Mouse (Mus musculus): ENCODE data around the gene Cmtm7.
"Not testable (repeated sequence)": the region's sequence is repeated elsewhere in the genome, so short reads cannot be mapped to it uniquely, and the experiment has no call there.

The Cmtm7 gene

DNA sequence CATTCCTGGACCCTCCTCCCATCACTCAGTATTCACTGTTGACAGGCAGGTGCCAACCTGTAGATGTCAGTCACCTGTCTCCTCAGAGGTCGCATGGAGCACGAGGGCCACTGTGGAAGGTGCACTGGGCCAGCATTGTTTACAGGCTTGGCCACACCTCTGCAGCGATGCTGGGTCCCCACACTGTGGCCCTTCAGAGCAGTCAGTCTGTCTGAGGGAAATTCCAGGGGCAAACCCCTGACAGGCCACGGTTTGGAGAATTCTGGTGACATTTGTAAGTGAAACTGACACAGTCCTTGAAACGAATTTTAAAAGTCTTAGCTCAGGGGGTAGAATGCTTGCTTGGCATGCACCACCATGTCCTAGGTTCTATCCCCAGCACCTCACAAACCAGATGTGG lies 21.3 kb downstream of the Cmtm7 start:
- no peak for DNase-seq

DNA sequence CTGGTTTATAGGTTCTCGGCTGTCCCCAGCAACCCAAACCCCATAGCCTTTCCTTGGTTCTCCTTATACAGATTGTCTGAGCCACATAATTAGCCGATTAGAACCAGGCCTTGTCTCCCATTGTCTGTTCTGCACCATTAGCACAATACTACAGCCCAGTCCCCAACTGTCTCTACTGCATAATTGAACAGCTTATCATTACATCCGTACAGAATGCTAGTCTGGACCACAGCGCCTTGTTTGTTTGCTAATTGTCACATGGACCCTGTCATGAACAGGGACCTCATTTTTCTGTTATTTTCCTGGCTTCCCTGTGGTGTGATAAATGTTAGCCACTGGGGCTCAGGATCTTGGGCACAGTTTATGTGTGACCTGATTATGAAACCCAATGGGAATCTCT lies 21.8 kb downstream of the Cmtm7 start:
- DNase-seq = no peak

DNA sequence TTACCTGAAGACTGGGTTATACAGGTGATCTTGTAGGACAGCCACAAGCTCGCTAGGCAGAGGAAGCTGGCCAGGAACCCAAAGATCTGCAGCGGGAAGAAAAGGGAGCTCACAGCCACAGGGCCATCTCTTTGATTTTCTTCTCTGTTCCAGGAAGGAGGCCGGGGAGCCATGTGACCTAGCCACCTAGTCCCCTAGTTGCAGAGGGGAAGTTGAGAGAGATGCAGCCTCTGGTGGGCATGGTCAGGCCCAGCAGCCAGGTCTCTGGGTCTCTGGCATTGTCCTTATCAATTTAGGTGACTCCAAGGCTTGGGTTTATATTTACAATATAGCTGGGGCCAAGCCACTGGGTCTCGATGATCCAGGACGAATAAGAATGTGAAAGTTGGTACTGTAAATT lies 22.9 kb downstream of the Cmtm7 start:
- DNase-seq = no peak

DNA sequence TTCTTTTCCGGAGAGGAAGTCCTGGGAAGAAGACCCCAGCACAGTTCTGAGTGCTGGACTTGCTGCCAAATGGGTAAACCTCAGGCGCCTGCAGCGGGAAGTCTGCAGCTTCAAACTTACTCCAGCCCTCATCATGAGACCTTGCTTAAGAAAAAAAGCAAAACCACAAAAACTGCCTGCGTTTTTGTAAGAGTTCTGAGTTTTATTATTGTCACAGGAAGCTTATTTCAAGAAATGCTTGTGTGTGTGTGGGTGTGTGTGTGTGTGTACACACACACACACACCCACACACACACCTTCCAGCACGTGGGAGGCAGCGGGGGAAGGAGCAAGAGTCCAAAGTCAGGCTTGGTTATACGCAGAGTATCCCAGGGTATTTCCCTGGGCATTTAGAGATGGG lies 23.4 kb downstream of the Cmtm7 start:
- no peak for DNase-seq

DNA sequence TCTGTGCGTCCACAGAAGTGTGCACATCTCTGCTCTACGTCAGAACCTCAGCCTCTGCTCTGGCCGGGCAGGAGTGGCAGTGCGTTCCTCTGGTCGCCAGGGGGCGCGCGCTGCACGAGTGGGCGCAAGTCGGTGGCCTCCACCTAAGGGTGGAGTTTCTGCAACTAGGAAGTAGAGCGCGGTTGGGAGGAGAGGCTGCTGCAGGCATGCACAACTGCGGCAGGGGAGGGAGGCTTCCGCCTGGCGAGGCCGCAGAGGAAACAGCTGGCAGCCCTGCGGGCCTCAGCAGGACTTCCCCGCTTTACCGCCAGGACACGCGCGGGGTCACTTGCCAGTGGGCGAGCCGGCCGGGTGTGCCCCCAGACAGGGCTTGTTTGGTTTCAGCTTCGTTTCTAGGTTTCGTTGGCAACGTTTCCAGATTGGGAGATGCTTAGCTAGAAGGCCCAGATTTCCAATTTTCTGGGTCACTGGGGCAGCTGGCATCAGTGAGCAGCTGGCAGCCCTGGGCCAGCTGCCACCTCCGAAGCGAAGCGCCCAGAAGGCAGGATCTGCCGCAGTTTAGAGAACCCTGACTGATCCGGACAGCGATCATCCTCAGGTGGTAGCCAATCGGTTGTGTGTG lies 28.7 kb downstream of the Cmtm7 start:
- DNase-seq = peak; percentile 94 to 96

DNA sequence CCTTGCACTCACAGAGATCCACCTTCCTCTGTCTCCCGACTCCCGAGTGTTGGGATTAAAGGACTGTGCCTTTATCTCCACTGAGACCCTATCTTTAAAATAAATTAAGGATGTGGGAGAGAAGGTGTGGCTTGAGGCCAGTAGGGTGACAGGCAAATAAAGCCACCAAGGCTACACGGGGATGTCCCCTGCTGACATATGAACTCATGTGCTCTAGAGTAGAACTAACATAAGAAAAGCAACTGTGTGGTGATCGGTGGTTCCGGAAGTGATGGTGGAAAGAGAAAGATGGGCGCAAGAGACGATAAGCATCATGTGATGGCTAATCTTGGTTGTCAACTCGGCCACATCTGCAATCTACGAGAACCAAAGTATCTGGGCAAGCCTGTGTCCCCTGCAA lies 29.3 kb downstream of the Cmtm7 start:
- DNase-seq = no peak

DNA sequence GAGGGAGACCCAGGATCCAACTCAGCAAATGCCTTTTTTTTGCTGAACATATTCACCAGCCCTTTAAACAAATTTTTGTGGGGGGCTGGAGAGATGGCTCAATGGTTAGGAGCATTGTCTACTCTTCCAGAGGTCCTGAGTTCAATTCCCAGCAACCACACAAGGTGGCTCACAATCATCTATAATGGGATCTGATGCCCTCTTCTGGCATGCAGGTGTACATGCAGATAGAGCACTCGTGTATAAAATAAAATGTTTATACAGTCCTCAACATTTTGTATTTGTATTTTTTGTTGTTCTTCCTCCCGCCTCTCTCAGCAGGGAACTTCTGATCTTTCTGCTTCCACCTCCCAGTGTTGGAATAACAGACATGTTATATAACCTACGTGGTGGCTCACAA lies 30.1 kb downstream of the Cmtm7 start:
- DNase-seq = no peak

DNA sequence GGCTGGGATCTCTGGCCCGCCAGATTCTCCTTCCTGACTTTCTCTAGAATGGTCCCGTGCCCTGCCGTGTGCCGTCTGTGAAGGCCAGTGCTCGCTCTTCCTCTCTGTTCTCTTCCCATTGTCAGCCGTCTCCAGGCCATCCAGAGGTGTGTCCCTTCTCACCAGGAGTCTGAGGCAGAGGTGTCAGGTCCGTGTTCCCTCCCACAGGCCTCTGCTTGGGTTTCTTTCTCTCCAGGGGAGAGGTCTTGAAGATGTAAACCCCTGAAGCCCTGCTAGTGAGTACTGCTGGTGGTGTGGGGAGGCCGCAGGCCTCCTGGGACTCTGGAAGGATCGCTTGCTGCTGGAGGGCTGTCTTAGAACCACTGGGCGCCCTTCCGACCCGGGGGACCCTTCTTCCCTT lies 34.2 kb downstream of the Cmtm7 start:
- no peak for DNase-seq

DNA sequence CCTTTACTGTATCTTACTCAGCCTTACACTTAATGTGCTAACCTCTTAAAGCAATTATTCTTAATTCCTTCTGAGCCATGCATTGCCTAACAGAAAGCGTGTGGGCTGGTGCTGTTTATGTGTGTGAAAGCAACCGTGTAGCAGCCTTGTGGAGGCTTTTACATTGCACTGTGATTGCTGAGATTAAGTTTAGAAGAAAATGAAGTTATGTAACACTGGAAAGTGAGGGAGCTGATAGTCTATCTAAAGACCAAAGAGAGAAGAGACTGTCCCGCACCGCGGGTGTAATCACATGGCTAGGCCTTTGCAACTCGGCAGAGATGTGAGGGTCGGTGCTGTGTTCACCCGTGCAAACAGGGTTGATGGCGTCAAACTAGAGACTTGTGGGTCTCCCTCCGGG lies 34.6 kb downstream of the Cmtm7 start:
- no peak for DNase-seq

DNA sequence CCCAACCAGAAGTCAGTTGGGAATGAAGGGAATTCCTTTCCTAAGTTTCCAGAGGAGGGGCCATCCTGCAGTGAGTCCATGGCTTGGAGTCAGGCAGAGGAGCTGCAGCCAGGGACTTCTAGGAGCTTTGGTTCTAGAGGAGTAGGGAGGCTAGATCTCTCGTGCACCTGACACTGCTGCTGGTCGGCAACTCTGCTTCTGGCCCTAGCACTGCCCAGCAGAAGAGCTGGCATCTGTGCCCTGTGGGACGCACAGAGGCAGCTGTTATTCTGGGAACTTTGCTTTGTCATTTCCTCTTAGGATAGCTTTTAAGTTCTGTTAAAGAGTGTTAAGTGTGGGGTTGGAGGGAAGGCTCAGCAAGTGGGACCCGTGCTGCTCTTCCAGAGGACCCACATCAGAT lies 36.0 kb downstream of the Cmtm7 start:
- no peak for DNase-seq

DNA sequence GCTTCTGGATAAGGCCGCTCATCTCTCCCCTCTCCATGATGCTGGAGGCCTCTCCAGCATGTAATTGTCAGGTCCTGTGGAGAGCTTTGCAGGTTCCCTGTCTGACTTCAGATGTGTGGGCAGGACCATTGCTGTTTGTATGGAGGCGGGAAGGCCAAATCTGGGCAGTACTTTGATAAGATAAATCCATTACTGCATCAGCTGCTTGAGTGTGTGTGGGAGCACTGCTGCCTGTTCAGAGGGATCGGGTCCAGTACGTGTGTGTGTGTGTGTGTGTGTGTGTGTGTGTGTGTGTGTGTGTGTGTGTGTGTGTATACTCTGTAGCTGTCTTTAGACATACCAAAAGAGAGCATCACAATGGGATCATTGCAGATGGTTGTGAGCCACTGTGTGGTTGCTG lies 36.5 kb downstream of the Cmtm7 start:
- DNase-seq = no peak

DNA sequence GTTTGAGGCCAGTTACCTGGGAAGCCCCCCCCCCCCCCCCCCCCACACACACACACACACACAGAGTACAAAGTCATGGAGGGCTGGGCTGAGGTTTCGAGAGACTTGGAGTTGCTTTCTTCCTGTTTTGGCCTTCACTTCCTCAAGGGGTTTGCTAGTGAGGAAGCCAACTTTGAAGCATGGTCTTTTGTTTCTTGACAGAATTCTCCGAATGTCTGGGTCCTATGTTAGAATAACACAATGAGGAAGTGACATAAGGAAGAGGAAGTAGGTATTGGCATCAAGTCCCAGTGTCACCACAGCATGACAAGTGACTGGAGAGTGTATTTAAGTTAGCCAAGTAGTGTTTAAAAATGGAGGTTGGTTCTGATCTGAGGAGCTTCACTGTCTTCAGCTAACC lies 38.9 kb downstream of the Cmtm7 start:
- no peak for DNase-seq

DNA sequence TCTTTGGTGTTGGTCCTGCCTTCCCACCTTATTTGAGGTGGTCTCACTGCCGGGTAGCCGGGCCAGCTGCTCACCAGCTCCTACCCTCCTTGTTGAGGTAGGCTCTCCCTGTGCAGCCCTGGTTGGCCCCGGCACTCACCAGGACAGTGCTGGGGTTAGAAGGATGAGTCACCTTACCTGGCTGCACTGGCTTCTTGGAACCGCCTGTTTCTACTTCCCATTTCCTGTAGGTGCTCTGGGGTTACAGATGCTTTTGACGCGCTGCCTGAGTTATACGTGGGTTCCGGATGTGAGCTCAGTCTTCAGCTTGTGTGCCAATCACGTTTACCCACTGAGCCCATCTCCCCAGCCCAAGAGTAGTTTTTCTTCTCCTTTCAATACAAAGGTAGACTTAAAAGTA lies 41.3 kb downstream of the Cmtm7 start:
- DNase-seq = no peak

DNA sequence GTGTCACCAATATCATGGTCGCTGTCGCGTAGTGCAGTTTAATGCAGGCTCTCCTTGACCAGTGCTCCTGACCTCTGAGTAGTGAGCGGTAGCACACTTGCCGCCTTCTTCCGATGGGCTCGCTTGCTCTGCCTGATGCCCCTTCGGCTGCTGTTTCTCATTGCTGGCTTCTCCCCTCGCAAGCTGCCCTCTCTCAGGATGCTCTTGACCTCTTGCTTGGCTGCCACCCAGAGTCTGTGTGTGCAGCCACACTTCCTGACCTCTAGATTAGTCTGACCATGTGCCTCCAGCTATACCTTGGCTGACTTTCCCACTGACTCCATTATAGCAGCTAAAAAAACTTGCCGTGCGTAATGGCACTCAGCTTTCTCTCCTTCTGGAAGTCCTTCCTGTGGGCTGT lies 45.2 kb downstream of the Cmtm7 start:
- DNase-seq = no peak

DNA sequence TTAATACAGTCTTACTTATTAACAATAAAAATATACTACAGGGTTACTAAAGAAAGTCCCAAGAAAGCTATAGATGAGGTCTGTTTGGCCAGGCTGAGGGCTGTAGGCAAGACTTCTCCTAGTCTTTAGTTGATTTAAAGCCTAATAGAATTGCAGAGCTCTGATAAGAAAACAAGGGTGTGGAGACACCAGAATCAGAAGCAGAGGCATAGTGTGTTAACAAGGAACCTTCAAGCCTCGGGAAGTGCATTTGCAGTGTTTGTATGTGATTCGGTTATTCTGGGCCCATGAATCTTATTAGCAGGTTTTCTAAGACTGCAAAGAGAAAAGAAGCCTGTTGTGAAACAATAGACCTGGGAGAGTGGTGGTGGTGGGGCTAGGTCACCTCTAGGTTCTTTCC lies 48.4 kb downstream of the Cmtm7 start:
- no peak for DNase-seq

DNA sequence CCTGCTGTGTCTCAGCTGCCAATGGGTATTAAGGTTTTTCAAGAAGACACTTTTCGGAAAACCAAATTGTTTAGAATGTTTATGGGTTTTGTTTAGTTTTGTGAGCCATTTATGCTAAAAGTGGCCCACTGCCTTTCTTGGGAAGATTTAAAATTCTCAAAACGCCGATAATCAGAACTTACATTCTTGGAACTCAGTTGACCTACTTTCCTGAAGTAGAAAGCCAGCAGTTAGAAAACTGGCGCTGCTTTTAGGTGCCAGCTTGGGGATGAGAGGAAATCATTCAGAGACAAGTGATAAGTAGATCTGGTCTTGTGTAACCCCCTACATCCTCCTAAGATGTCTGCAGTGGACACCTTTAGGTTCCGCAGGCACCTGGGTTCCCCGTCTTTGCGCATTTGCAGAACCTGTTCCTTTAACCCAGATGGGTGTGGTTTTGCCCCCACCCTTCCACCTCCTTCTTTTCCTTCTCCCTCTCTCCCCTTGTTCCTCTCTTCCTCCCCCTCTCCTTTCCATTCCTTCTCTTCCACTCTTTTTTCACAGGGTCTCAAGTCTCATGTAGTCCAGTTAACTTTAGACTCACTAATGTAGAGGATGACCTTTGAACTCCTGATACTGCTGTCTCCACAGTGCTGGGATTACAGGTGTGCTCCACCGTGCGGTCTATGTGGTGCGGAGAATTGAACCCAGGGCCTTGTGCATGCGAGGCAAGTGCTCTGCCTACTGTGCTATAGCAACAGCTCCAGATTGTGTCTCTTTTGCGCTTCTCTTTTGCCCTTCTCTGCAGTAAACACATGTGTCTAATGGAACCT lies 49.6 kb downstream of the Cmtm7 start:
- DNase-seq = no peak

DNA sequence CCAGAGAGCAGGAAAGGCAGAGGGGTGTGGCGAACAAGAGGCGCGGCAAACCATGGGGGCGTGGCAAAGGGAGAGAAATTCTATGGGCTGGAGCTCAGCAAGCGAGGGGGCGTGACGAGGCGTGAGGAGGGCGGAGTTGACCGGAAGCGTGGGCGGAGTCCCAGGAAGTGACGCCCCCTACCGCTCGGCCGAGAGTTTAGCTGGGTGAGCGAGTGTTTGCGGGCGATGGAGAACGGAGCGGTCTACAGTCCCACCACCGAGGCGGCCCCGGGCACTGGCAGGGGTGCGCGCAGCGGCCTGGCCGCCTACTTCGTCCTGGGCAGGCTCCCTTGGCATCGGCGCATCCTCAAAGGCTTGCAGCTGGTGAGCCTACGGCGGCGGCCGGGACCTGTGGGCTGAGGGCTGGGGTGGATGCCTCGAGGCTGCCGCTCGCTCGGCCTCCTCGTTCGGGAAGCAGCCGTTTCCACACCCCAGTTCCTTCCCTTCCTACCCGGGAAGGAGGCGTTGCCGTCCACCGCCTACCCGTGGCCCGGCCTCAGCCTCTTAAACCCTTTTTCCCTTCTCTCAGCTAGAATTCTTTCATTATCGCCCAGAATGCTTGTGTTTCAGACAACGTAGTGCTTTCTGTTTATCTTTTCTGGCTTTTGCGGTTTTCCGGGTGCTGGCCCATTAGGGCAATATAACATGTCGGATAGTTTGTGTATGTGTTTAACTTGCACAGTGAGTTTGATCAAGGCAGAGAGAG lies 50.5 kb downstream of the Cmtm7 start, which contains the start of gene Cmtm6:
Gene Cmtm6, plus strand, starts transcription at position 106 of the 745 bp plus-strand sequence.
- peak; percentile 93 to 97 for DNase-seq

DNA sequence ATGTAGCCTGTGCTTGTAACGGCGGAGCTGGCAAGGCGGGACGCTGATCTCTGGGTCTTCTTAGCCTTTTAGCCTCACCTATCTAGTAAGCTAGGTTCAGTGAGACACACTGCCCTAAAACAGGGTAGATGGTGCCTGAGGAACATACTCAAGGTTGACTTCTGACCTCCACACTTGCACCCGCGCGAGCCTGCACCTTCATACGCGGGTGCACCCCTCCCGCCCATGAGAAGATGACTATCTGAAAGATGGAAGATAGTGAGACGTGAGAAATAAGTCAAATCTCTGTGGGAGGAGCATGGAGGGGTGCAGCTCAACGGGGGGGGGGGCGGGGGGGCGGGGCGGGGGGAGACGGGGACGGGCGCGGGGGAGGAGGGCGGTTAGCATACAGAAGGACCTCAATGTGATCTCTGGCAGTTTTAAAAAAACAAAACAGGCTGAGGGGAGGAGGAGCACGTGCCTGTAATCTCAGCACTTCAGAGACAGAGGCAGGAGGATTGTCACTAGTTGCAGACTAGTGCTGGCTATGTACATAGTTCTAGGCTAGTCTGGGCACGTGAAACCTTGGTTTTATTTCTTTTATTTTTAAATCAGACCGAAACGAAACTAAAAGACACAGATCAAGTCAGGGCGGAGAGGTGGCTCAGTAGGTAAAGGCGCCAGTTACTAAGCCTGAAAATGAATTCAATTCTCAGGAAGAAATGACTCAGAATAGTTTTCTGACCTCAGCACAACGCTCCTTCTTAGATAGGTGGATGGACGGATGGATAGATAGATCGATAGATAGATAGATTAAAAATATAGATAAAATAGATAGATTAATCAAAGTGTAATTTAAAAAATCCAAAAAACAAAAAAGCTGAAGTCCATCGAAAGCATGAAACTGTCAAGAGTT lies 51.5 kb downstream of the Cmtm7 start:
- DNase-seq = no peak

DNA sequence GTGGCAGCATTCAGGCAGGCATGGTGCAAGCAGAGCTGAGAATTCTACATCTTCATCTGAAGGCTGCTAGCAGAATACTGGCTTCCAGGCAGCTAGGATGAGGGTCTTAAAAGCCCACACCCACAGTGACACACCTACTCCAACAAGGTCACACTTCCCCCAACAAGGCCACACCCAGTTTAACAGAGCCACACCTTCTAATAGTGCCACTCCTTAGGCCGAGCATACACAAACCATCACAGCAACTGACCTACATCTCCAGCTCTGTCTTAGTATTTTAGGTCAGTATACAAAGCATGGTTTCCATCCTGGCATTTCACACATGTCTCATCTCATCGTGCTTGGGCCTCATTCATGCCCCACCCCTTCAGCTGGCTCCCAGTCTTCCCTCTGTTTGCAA lies 53.2 kb downstream of the Cmtm7 start:
- DNase-seq = not testable (repeated sequence)

DNA sequence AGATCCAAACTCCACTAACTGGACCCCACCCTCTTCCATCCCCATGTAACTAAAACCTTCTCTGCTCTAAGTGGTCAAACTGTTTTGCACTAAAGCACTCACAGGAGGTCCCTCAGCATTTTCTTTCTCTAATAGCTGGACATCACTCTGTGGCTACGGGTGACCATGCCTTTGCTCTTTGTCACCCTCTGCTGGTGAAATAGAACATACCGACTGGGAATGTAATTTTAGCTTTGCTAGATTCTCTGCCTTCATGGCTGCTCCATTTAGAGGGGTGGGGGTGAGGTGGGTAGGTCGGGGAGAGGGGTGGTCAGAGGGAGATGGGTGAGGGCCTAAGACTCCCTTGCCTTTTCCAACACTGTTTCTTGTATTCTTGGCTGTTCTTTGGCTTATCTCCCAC lies 54.3 kb downstream of the Cmtm7 start:
- DNase-seq = peak; percentile 39 to 71

DNA sequence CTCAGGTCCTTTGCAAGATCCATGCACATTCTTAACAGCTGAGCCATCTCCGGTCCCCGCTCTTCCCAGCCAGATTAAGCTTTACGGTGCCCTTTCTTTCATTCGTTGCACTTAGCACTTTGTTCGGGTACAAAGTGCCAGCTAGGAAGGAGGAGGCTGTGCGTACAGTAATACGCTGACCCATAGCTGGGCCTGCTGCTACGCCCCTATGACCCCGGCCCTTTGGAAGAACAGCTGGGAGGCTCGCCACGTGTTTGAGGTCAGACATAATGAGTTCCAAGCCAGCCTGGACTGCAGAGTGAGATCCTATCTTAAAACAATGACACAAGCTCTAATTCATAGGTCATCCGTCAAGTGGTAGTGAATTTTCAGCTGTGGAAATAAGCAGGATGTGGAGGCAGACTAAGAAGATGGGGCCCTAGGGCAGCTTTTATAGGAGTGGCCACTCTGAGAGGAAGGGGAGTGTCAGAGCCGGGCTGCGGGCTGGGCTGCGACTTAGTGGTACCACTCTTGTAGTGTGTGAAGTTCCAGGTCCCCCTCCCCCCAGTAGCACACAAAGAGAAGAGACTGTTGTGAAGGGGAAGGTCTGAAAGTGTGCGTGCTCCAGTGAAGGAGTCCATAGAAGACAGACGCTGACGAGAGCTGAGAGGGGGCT lies 64.9 kb downstream of the Cmtm7 start:
- DNase-seq = no peak

DNA sequence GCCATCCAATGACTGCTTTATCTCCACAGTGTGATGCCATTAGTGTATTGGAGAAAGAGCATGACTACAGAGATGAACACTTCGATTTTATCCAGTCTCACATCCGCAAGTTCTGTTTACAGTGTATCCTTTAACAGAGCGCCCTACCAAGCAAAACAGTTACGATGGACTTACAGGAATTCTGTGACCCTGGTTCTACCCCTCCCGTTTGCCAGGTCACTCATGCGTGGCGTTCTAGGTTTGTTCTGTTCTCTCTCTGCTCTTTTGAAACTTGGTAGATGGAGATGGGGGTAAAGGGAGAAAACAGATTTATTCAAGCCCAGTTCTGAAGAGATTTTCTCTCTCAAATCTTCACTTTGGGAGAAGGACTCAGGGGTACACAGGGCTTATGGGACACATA lies 68.2 kb downstream of the Cmtm7 start:
- DNase-seq = no peak

Measured in cerebellum, postnatal 25 days (tissue).